Mouse (Mus musculus): ENCODE measurements at regions not wholly inside any gene's neighbourhood (a gene's known extent, or its start where the extent isn't known, plus 50 kb on each side); places are given as distances from the start of the nearest gene placed in this dataset.
A peak's percentile ranks its signal among the peaks of the same experiment; 100 is the strongest.

DNA sequence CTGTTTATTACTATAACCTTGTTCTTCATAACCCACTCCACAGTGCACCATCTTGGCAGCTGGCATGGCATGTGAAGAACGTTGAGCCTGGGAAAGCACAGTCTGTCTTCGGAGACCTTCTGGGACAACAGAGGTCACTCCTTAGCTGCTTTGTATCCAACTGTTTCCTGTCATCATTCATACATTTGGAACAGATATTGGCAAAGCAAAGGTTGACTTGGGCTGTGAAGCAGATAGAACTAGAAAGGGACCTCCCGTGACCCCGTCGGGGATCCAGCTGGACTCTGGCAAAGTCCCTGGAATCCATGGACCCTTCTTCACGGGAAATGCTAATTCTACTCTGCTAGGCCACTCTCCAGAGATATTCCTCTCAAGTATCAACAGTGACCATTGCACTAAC lies 148.3 kb downstream of the Usp46 start:
- DNase-seq (ENCODE audit: low spot score in 2 of 2) = no peak

DNA sequence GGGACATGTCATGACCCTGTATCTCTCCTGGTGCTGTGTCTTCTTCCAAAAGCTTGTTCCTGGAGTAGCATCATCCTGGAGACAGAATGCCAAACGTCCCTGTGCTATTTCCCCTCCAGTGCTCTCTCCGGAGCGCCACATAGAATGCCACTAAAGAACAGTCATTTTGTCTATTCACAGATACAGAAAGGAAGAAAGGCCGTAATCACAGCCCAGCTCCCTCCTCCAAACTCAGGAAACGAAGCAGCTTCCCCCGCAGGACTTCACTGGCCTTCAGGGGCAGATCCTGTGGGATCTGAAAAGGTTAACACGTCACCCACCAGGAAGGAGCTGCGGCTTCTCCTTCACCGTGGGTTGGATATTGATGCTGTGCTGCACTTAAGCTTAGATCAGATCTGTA lies 140.7 kb downstream of the Usp46 start:
- no peak for DNase-seq (ENCODE audit: low spot score in 2 of 2)

DNA sequence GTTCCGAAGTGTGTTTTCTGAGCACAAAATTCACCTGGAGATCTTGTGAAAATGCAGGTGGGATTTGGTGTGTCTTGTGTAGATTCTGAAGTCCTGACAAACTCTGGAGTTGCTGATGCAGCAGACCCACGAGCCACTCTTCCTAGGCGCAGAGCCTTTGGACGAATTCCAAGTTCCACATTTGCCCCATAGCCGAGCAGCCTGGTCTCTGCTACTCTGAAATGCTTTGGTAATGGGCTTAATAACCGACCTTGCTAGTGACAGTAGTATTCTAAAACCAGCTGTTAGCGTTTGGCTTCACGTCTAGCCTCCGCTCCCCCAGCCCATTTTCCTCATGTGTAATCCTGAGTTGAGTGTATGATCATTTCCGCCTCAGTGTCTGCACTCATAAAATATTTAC lies 139.5 kb downstream of the Usp46 start:
- DNase-seq (ENCODE audit: low spot score in 2 of 2) = no peak

DNA sequence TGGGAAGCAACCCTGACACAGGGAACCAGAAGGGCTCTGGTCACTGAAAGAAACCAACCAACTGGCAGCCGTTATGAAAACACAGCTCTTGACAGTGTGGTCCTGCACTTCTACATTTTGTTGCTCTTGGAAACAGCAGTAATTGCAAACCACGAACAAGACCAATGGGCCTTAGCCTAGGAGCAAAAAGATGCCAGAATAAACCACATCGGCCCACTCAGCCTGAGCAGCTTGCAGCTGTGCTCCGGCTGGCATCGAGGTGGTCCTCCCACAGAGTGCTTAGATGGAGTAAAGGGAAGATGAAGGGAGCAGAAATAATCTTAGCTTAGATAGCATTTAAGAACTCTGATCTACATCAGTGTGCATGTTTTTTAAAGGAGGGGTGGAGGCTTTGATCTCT lies 138.0 kb downstream of the Usp46 start:
- no peak for DNase-seq (ENCODE audit: low spot score in 2 of 2)

DNA sequence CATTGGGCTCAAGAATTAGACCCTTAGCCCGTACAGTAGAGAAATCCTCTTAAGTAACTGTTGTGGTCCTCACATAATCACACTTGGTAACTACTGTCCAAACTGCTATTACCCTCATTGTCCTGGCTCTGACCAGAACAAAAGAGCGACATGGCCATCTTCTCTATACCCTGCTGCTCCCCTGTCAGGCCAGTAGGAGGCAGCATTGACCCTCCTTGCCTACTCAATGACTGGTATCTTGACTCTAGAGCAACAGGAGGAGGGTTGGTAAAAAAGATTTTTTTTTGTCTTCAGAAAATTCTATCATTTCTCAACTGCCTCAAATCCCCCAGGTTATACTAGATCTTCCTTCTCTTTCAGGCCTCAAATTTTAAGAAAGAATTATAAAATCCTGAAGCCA lies 130.4 kb downstream of the Usp46 start:
- peak in 1 of 2 experiments; percentile 4 for DNase-seq (ENCODE audit: low spot score in 2 of 2)

DNA sequence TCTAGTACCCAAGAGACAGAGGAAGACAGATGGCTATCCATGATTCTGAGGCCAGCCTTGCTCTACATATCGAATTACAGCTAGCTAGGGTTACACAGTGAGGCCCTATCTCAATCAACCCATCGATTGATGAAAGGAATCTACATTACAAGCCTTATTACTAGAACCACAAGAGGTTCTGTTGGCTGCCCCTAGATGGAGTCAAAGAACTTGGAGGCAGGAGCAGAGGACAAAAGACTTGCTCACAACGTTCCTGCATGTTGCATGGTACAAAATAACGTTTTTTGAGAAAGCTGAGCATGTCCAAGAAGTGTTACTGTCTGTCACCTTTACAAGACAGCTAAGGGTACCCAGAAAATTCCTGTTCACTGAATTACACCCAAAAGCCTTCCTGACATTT lies 129.8 kb downstream of the Usp46 start:
- DNase-seq (ENCODE audit: low spot score in 2 of 2) = no peak

DNA sequence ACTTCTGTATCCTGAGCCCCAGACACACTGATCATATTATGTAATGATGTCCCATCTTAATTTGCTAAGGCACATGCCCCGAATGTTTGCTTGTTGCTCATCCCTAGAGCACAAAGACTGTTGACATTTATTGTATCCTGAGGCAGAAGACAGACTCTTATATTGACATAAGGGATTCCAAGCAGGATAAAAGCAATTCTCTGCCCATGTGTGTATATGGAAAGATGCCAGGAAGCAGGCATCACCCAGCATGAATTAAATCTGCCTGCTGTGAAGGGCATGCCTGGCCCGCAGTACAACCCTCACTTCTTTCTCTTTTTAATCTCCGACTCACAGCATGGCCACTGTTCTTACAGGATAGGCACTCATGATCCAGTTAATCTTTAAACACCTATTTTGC lies 125.3 kb downstream of the Usp46 start:
- DNase-seq (ENCODE audit: low spot score in 2 of 2) = no peak

DNA sequence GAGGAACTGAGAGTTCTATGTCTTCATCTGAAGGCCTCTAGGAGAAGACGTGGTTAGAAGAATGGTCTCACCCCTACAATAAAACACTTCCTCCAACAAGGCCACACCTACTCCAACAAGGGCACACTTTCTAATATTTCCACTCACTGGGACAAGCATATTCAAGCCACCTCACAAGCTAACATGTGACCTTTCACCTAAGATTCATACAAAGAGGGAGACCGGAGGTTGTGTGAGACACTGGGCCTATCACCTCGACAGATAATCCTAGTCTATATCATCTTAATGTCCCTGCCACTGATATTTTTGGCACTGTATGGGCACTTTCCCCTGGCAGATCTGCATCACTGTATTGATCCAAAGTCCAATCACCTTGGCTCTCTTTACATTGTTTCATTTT lies 122.6 kb downstream of the Usp46 start:
- no peak for DNase-seq (ENCODE audit: low spot score in 2 of 2)

DNA sequence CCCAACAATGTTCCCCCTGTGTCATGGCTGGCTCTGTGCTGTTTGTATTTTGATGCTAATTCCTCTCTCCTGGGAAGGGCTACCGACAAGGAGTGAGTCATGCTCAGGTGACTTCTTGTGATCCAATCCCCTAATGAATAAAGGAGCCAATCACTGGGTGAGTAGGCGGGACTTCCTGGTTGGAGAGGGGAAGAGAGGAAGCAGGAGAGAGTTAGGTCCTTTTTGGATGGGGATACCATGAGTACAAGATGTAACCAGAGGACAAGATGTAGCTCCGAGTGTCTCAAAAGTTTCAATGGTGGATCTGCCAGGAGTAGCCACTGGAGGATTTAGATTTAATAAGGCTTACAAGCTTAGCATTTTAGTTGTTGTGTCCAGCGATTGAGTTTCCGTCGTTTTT lies 122.1 kb downstream of the Usp46 start:
- DNase-seq (ENCODE audit: low spot score in 2 of 2) = no peak

DNA sequence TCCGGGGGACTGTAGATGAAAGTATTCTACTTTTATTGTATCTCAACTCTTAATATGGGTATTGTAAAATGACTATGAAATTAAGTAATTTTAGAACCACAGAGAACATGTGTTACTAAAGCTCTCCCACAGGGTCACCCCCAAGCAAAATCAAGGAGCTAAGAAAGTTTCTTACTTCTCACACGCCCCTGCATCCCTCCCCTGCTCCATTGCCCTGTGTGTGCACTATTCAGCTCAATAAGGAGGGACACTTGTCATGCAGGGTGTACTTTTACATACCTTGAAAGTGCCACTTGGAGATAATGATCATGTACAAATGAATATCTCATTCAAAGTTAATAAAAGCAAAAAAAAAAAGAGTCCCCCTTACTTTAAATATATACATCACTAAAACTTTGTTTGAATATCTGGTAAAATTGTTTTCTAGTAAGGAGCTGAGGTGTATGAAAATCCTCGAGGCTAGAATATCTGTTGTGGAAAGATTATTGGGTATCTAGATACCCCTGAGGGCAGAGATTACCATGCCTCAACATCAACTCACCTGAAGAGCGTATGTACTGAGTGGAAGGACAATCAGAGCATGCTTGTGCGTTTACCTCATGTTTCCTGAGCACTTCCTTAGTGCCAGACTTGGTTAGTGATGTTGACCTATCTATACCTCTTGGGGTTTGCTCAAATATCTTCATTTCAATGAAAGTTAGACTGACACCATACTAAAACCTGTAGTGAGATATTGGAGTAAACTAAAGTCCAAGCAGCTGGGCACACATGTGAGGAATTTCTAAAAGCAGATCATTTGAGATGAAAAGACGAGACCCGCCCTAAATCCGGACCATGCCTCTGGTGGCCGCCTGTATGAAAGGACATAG lies 120.0 kb downstream of the Usp46 start:
- DNase-seq (ENCODE audit: low spot score in 2 of 2) = no peak
